Mouse (Mus musculus) liver, adult 2 months (tissue): Measurements from ENCODE around the gene Gm3512.
"Not testable (repeated sequence)": the region's sequence is repeated elsewhere in the genome, so short reads cannot be mapped to it uniquely, and the experiment has no call there.

Source experiments
- CTCF ChIP-seq: fragments of 200-500 bp; IDR thresholded peaks from 2 replicates; pipeline ENCODE4 v1.5.1; 2011; ENCODE audit warnings: low read depth, low read length, control low read depth
- POLR2A ChIP-seq: fragments of 200-500 bp; IDR thresholded peaks from 2 replicates; pipeline ENCODE4 v1.6.1; 2011; ENCODE audit warnings: low read length, control low read depth; ENCODE audit not compliant: insufficient read depth; ENCODE audit errors: extremely low read depth

- not testable (repeated sequence) for TF ChIP-seq CTCF, POLR2A
Observed at GRCm38 (mm10) chr14:7174483-7174971, at the start of gene Gm3512.
